Mouse (Mus musculus) brain, embryonic 14.5 days (tissue): ENCODE measurements around the gene Ube4b. TPM values are rescaled to one million over a fixed set of nuclear protein-coding genes. Genes with fewer than 3 reads are reported as not detected.
"Not testable (repeated sequence)": the region's sequence is repeated elsewhere in the genome, so short reads cannot be mapped to it uniquely, and the experiment has no call there.

ENCODE experiments used
- DNase-seq: peaks from one replicate; pipeline ENCODE4 v3.0.0-alpha.2; 2011; ENCODE audit warnings: low read depth
- CTCF ChIP-seq: fragments of 200-500 bp; IDR thresholded peaks from 2 replicates; pipeline ENCODE4 v1.5.1; 2012; ENCODE audit warnings: inconsistent platforms, mild to moderate bottlenecking, moderate library complexity, borderline replicate concordance; ENCODE audit not compliant: insufficient read depth, insufficient read length; ENCODE audit errors: extremely low read depth
- POLR2A ChIP-seq: fragments of 200-500 bp; IDR thresholded peaks from 2 replicates; pipeline ENCODE4 v1.6.1; 2012; ENCODE audit warnings: mild to moderate bottlenecking, inconsistent platforms, borderline replicate concordance; ENCODE audit not compliant: poor library complexity, insufficient read depth, insufficient read length, severe bottlenecking; ENCODE audit errors: extremely low read depth
- polyA plus RNA-seq: library from polyadenylated mRNA; depleted of rRNA; stranded (reverse); fragments of >200 nt; gene quantifications from 2 replicates; pipeline ENCODE4 v1.2.3, GENCODE M21; 2012

Ube4b gene
- polyA plus RNA-seq, 1 experiment, result 131 TPM

DNA sequence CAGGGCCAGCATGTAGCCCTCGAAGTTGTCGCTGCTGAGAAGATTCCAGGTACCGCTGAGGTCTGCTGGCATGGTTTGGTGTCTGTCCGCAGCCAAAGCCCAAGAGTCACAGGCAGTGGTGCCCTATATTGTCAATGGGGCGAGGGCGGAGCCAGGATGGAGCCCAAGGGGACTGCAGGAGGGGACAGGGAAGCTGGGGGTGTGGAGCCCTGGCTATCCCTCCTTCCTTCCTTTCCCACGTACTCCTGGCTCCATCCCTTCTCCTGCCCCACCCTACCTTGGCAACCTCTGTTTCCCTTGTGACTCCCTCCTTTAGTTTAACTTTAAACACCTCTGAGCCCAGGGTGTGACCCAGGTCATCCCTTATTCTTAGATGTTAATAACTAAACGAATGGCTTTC, 28.3 kb upstream of the Ube4b start, which contains the start of gene Rbp7:
Gene Rbp7, minus strand, starts transcription at position 100 of the 400 bp plus-strand sequence.
- TF ChIP-seq CTCF, result no peak
- no peak for DNase-seq

DNA sequence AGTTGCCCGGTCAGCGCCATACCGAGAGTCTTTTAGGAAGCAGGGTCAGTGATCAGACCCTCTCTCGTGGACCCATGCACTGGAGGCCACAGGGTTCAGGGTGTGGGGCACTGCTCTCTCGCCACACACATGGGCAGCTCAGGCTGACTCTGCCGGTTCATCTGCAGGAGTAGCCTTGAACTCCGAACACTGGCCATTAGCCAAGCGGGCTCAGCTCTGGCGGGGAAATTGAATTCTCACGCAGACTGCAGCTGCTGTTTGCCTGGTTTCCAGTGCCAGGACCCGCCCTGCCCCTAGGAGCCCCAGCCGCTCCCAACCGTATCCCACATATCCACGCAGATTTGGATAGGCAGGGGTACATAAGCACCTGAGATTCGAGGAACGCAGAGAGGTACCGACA, 27.7 kb upstream of the Ube4b start:
- TF ChIP-seq POLR2A, result no peak
- no peak for TF ChIP-seq CTCF
- no peak for DNase-seq

- peak; percentile 21 for DNase-seq
- TF ChIP-seq CTCF (peak; percentile 37; the same call in 1 of the 2 replicates), POLR2A (no peak)
Measured at GRCm38 (mm10) chr4:149453656-149454055, 27.1 kb upstream of the Ube4b start.

DNA sequence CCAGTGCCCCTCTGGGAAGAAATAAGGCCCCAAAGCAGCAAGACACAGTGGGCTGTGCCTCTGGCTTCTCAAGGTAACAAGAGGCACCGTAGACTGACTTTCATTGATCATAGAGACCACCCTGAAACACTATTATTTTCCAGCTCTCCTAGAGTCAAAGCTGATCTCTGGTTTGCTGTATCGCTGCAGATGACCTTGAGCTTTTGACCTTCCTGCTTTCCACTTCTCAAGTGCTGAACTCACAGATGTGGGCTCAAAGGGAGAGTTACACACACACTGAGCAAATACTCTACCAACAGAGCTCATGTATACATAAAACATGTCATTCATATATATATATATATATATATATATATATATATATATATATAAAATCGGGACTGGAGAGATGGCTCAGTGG, 24.1 kb upstream of the Ube4b start:
- TF ChIP-seq CTCF, result no peak
- TF ChIP-seq POLR2A, result no peak
- no peak for DNase-seq

- TF ChIP-seq POLR2A (no peak), CTCF (no peak)
- no peak for DNase-seq
Measured at GRCm38 (mm10) chr4:149446309-149446708, 19.8 kb upstream of the Ube4b start.

DNA sequence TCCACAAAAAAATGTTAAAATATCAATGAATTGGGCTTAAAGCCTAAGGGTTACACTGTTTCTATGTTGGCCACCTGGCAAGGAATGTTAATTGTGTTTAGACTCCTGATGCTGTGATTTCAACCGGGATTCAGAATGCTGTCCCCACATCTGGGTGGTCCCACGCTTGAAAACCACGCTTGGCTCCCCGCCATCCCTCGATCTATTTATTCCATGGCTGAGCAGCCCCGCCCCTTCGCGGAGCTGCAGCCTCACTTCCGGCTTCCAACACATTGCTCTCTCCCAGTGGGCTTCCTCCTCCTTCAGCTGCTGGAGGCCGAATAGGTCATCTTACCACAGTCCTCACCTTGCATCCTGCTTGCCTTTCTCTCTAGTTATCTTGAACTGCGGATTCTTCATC, 19.3 kb upstream of the Ube4b start:
- no peak for TF ChIP-seq CTCF
- no peak for TF ChIP-seq POLR2A
- DNase-seq, result peak; percentile 90

DNA sequence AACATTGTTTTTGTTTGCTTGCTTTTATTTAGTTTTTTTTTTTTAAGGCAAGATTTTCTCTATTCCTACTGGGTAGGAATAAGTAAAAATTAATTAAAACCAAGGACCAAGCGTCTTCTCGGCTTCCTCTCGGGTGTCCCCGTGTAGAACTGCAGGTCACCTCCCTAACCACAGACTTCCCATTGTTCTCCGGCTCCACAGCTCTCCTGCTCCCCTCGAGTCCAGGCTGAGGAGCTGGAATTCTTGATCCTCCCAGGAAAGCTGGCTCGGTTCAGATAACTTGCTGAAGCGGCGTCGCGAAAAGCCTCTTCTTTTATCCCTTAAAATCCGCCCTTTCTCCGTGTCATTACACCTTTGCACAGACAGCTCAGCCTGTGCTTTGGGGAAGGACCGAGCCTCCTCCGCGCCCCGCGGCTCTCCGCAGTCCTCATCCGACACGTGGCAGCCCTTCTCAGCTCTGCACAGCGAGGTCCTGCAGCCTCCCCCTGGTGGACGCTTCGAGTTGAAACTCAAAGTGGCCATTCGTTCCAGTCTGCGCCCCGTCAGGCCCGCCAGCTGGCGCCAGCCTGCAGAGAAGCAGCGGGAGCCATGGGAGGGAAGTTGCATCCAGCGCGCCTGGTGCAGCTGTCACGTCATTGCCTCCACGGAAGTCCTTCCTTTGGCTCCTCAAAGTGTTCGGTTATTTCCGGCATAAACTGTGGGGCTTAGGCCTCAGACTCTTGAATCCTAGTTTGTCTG, 18.6 kb upstream of the Ube4b start:
- DNase-seq, result peak; percentile 98
- peak; percentile 59; the same call in 1 of the 2 replicates for TF ChIP-seq POLR2A
- TF ChIP-seq CTCF, result peak; percentile 91

GRCm38 (mm10) chr4:149444465-149444864, 17.9 kb upstream of the Ube4b start:
- TF ChIP-seq POLR2A (no peak), CTCF (no peak)
- no peak for DNase-seq

GRCm38 (mm10) chr4:149442436-149442835, 15.9 kb upstream of the Ube4b start:
- TF ChIP-seq POLR2A, result no peak
- no peak for TF ChIP-seq CTCF
- DNase-seq, result peak; percentile 26

GRCm38 (mm10) chr4:149440576-149440975, 14.0 kb upstream of the Ube4b start:
- TF ChIP-seq POLR2A (no peak), CTCF (no peak)
- DNase-seq, result peak; percentile 41

DNA sequence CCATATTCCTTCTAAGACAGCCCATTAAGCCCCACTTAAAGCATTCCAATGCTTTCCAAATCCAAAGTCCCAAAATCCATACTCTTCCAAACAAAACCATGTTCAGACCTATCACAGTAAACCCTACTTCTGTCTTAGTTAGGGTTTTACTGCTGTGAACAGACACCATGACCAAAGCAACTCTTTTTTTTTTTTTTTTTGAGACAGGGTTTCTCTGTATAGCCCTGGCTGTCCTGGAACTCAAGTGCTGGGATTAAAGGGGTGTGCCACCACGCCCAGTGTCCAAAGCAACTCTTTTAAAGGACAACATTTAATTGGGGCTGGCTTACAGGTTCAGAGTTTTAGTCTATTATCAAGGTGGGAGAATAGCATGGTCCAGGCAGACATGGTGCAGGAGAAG, 5.3 kb upstream of the Ube4b start:
- not testable (repeated sequence) for DNase-seq

DNA sequence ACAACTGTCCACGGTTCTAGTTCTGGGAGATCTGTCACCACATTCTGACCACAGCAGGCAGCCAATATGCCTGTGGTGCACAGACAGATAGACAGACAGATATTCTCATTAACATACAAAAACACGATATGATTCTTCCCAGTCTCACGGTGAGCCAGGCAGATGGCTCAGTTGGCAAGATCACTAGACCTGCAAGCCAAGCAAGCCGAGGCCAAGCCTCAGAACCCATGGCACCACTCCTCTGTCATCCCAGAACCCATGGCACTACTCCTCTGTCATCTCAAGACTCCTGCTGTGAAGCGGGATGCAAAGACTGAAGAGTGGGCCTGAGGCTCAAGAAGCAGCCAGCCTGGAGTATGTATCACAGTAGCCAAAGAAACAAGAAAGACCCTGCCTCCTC, 3.0 kb upstream of the Ube4b start:
- TF ChIP-seq POLR2A (no peak), CTCF (no peak)
- DNase-seq, result no peak

GRCm38 (mm10) chr4:149425801-149426292, 702 bp downstream of the Ube4b start:
- no peak for DNase-seq
- TF ChIP-seq CTCF, result no peak
- no peak for TF ChIP-seq POLR2A

DNA sequence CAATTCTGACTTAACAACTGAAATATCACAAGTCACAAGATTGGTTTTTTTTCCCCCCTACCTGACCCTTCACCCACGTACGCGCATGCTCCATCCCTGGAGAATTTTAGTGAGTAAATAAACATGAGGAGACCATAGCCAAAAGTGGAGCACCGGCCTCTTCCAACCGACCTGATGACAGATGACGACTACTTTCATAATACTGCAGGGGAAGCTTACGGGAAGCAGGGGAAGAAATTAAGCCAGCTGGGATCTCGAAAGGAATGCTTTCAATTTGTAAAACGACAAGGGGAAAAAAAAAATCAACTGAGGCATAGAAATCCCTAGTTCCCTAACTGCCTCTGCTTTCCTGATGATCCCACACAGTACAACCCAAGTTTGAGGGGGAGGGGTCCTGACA, 1.8 kb downstream of the Ube4b start:
- DNase-seq, result peak; percentile 41
- TF ChIP-seq POLR2A (no peak), CTCF (no peak)
